Mouse (Mus musculus): Measurements from ENCODE around the gene Aldh4a1.

The Aldh4a1 gene

DNA sequence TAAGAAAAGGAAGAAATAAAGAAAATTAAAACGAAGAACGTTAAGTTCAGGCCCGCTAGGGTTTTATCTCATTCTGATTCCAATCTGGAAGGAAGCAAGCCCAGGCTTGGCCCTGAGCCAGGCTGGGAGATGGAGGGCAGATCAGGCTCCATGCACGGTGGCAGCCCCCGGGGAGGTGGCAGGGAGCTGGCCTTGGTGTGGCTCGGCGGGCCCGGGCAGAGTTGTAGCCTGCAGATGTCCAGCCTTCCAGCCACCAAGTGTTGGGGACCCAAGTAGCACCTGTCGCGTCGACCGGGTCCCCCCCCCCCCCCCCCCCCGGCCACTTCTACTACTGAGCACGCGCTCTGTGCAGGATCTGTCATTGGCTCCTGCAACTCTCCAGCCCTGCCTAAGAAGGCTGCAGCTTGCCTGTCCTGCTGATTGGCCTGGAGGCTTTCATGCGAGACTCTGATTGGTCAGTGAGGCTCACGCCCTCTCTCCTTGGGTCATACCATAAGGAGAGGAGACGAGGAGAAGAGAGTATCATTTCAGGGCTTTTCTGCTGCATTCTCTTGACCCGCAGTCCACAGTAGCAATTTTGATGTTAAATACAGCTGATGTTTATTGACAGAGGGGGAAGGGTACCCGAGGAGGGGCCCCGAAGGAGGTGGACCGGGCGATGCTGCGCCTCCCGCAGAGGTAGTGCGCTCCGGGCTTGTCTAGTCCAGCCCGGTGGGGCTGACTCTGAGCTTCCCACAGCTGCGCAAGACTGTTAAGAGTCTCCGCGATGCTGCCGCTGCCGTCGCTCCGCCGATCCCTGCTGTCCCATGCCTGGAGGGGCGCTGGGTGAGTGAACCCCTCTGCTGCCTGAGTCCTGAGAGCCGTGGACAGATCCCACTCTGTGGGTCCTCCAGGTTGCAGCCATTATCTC lies at the start of gene Aldh4a1:
Gene Aldh4a1, plus strand, starts transcription at position 494 of the 910 bp plus-strand sequence.
- DNase-seq (ENCODE audit: low read depth) = peak; percentile 91

DNA sequence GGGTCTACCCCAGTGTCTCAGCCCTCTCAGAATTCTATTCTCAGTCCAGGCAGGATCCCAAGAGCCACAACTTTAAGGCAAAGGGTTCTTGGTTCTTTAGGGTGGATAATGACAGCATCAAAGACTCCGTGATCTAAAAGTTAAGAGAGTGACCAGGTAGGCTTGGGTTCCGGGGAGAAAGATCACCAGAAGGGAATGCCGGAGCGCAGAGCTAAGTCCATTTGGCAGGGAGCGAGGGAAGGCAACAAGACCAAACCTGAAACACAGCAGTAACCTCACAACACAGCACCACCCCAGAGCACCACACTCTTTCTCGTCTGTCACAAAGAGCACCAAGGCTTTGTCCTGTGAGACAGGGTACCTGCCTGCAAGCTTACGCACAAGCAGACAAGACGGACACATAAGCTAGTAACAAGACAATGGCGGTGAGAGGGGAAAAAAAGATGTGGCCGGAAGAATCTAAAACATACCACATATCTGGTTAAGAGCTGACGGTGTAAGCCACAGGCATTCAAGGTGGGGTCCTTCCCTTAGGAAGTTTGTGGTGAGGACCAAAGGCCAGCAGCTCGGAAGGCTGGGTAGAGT lies 49.6 kb upstream of the Aldh4a1 start:
- no peak for DNase-seq (ENCODE audit: low read depth)

DNA sequence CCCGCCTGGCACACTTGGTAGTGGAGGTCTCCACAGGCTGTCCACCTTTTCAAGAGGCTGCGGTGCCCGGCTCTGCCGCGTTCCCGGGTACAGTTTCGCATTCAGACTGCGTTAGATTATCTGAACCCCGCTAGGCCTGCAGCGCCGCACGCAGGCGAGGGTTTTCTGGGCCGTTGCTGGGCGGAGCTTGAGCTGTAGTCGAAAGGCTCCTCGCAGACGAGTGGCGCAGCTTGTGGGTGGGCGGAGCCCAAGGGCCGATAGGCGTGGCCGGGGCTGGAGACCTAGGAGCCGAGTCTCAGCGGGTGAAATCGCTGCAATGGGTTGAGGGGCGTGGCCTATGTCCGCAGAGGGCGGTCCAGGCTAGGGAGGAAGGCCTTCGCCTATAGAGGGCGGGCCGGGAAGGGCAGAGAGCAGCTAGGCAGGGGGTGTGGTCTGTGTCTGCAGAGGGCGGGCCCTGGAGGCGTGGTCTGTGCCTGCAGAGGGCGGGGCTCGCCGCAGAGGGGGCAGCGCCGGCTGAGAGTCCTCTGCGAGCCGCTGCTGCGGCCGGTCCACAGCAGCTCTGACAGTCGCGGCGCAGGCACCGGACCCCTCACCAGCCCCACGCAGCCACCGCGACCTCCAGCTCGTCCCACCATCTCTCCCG lies 48.4 kb upstream of the Aldh4a1 start:
- peak; percentile 99 for DNase-seq (ENCODE audit: low read depth)

DNA sequence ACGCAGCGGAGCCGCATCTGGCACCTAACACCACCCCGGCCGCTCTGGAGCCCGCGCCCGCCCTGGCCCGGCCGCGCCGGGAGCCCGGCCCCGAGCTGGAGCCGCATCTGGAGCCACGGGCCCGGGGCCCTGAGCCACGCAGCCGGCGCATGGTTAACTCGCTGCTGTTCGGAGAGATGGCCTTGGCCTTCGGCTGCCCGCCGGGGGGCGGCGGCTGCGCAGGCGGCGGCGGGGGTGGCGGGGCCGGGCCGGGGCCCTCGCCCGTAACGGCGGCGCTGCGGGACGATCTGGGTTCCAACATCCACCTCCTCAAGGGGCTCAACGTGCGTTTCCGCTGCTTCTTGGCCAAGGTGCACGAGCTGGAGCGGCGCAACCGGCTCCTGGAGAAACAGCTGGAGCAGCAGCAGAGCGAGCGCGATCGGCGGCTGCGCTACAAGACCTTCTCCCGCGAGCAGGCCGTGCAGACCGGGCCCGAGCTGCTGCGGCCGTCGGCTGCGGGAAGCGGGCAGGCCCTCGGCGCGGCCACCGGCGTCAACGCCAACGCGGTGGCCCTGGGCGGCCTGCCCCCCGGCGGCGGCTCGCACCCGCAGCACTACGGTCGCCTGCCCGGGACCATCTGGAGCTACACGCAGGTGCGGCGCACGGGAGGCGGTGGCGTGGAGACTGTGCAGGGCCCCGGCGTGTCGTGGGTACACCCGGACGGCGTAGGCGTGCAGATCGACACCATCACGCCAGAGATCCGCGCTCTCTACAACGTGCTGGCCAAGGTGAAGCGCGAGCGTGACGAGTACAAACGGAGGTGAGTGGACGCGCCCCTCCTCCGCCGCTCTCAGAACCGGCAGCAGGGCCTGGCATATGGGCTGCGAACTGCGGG lies 47.6 kb upstream of the Aldh4a1 start:
- DNase-seq (ENCODE audit: low read depth) = peak; percentile 51

DNA sequence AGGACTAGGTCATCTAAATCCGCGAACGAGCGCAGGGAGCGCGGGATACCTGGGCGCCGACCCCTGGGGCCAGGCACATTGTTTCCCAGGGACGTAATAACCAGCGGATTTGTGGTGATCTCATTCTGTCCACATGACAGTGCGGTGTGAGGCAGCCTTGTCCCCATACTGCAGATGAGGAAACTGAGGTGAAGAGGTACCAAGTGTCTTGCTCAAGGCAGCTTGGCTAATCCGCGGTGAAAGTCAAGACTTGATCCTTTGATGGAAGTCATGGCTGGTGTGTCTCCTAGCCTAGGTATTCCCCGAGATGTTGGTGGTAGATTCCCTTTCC lies 47.0 kb upstream of the Aldh4a1 start:
- DNase-seq (ENCODE audit: low read depth) = peak; percentile 48

DNA sequence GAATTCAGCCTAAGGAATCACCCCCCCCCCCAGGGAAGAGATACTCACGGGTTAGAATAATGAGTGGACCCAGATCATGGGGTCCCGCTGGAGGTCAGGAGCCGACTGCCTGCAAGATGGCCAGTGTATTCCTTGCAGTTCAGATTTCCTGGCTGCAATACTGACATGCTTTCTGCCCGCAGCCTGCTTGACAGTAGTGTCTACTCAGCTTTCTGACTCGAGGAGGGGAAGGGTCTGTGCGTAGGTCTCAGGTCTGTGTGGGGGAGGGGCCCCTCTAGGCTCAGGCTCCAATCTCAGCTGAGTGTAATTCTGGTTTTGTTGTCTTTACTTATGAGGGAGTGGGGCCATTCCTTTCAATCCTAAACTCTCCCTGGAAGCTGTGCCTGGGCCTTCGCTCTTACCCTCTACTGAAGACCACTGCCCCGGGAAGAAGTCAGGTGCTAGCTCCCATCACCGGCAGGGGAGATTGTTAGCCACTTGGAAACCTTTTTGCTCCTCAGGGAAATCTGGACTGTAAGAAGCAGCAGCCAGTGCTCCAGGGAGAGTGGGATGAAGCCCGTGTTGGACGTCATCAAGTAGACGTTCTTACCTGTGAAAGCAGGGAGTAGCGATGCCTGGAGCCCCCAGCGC lies 46.3 kb upstream of the Aldh4a1 start:
- DNase-seq (ENCODE audit: low read depth) = no peak

DNA sequence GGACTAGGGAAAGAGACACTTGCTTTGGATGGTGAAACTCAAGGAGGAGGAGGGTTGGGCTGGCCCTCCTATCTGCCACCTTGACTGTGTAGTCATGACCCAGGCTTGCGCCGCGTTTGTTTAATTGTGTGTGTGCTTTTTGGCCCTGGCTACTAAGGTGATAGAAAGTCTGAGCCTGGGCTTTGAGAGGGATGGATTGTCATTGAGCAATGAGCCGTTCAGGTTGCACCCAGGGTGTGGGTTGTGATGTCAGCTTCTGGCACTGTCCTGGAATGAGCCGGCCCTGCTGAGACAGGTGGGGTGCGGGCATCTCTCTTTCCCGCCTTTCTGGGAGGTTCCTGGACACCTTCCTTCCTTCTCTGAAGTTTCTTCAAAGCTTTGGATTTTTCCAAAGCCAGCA lies 45.7 kb upstream of the Aldh4a1 start:
- no peak for DNase-seq (ENCODE audit: low read depth)

DNA sequence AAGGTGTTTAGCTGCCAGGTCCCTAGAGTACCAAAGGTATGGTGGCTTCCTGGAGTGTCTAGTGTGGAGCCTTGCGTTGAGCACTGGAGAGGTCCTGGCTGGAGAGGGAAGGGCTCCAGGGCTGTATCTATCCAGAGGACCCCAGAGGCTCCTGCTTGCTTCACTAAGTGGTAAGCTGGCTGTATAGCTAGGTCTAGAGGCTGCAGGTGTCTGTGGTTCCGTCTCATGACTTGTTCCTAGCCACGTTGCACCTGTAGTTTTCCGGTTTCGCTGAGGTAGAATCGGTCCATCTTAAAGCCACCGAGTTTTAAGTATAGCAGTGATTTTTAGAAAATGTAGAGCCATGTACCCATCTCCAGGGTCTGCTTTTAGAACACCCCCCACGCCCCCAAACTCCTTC lies 44.3 kb upstream of the Aldh4a1 start:
- DNase-seq (ENCODE audit: low read depth) = no peak

DNA sequence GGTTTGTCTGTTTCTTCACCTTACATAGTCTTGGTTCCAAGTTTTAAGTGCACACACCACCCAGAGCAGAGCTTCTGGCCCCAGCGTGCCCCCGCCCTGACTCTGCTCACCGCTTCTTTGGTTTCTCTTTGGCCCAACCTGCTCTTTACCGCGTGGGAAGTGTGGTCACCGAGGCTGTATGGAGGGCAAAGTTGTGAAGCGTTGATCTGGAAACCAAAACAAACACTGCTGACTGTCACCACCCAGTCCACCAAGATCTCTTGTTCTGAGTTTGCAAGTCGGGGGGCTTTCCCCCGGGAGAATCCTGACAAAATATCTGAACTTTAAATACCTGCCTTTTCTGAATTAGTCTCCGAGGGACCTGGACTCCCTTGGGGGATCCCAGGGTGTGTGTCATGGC lies 43.7 kb upstream of the Aldh4a1 start:
- DNase-seq (ENCODE audit: low read depth) = no peak

GRCm38 (mm10) chr4:139579466-139579865 lies 43.2 kb upstream of the Aldh4a1 start:
- no peak for DNase-seq (ENCODE audit: low read depth)

DNA sequence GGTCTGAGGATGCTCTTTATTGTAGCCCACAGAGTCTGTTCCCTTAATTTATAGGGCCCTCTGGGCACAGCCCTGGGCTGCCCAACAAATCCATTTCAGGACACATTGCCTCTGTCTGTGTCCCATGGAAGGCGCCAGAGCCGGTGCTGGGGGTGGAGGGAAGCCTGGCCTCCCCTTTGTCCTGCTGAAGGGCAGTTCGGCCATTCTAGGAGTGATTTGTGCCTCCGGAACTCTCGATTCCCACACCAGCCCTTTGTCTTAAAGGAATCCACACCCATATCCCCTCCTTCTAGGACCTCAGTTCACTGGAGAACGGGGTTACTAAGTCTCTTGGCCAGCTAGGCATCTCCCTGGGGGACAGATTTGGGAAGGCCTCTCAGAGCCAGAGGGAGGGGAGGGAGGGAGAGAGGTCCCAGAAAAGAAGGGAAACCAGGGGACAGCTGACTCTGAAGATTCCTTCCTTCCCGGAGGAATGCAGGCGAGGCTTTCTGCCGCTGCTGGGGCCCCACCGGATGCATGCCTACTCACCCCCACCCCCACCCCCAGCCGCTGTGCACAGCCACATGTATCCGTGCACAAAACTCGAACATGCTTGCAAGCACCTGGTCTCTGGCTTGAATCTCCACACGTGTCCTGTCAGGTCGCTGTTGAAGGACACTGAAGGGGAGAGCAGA lies 41.9 kb upstream of the Aldh4a1 start:
- DNase-seq (ENCODE audit: low read depth) = peak; percentile 84

DNA sequence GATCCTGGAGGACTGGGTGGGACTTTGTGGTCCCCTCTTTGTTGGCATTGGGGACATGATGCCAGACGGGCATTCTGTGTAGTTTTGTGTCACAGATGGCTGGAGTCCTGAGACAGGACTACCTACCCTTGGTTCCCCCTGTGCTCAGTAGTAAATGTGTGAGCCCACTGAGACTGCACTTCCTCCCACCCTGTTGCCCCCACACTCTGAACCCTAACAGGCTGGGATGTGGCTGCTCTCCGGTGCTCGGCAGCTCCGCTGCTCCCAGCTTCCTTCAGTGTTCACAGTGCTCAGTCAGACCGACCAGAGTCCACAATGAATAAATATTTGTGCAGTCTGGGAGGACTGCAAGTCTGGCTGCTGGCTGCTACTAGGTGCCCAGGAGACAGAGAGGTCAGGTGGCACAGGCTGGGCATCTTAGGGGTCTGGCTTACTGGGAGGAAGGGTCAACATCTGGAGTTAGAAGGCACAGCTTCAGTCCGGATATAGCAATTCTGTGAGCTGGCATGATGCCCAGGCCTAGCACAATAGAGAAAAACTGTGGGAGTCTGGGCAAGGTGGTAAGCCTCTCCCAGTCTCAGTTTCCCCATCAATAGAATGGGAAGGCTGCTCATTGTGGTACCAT lies 41.1 kb upstream of the Aldh4a1 start:
- DNase-seq (ENCODE audit: low read depth) = peak; percentile 64

GRCm38 (mm10) chr4:139582346-139582745 lies 40.3 kb upstream of the Aldh4a1 start:
- DNase-seq (ENCODE audit: low read depth) = no peak

DNA sequence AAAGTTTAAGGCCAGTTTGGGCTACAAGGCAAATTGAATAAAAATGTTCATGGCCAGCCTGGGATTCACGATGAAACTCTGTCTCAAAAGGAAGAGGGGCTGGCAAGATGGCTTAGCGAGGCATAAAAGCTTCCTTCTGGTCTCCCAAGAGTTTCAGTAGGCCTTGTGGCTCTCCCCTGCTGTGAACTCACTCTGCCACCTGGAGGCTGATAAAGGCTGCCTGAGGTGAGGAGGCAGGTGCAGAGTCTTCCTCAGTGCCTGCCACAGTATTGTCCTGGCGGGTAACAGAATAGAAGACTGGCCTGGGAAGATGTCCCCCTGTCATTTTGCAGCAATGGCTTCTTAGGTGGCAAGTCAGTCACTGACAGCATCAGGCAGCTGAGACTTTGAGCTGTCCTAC lies 39.8 kb upstream of the Aldh4a1 start:
- no peak for DNase-seq (ENCODE audit: low read depth)

- DNase-seq (ENCODE audit: low read depth) = peak; percentile 74
Measured at GRCm38 (mm10) chr4:139583629-139584245, 38.9 kb upstream of the Aldh4a1 start.

GRCm38 (mm10) chr4:139584704-139585103 lies 38.0 kb upstream of the Aldh4a1 start:
- DNase-seq (ENCODE audit: low read depth) = no peak

- DNase-seq (ENCODE audit: low read depth) = no peak
Measured at GRCm38 (mm10) chr4:139585713-139586112, 37.0 kb upstream of the Aldh4a1 start.

DNA sequence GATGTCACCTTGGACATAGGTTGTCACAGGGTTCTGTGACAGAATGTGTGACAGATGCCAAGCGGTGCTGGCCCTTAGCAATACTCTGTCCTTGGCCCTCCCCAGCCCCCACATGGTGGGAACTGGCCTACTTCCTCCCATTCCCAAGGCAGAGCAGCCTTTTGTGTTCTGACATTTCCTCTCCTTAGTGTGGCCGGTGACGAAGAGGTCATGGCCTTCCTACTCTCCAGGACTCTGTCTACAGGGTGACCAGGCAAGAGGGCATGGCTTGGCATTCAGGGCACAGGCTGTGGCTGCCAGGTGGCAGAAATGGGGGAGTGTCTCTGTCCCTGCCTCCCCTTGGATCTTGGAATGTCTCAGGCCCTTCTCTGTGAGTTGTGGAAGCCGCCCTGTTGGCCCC lies 35.3 kb upstream of the Aldh4a1 start:
- DNase-seq (ENCODE audit: low read depth) = no peak

DNA sequence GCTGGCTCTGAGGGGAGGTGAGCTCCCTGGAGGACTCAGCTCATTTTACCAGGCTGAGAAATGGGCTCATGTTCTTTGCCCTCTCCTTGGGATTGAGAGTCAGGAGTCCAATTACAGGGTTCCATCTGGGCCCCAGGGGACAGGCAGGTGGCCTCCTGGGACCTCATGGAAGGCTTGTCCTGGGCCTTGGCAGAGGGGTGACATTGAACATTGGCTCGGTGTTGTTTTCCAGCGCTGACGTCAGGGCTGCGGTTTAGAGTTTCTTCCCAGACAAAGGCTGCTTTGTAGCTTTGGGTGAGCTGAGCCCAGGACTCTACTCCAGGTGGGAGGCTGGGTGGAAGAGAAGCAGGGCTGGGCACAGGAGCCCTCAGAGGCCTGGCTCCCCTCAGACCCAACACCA lies 34.9 kb upstream of the Aldh4a1 start:
- no peak for DNase-seq (ENCODE audit: low read depth)

DNA sequence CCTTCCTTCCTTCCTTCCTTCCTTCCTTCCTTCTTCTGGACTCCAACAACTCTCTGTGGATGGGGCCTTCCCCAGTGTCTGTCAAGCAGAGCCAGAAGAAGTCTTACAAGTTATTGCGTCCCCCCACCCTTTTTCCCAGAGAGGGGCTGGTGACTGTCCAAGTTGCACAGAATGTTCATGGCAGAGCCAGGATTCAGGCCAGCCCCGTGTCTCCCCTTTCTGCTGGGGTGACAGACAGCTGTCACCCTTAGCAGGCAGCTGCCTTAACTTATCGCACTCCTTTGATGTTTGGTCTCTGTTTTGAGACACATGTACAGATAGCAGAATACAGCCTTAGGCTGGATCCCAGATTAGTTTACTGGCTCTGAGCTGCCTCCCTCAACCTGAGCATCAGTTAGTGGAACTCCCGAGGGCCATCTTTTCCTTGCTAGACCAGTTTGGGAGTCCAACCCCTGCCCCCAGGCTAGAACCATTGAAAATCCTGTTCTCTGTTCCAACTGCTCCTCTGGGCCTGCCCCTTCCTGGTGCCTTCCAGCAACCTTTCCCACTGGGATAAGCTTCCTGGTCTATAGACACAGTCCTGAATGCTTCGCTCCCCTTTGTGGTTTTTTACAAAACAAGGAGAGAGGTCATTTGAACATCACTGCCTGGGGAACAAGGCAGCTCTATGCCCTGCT lies 33.2 kb upstream of the Aldh4a1 start:
- DNase-seq (ENCODE audit: low read depth) = no peak
